Mouse (Mus musculus) spleen, embryonic (tissue): ENCODE measurements at regions not wholly inside any gene's neighbourhood (a gene's known extent, or its start where the extent isn't known, plus 50 kb on each side); places are given as distances from the start of the nearest gene placed in this dataset.

Experiments
- CTCF ChIA-PET: fragments of 350-600 bp; sonication (Branson Sonifier 250); formaldehyde crosslinking; loops from one replicate; lab custom pipeline; 2022; lab: Charles Lee

DNA sequence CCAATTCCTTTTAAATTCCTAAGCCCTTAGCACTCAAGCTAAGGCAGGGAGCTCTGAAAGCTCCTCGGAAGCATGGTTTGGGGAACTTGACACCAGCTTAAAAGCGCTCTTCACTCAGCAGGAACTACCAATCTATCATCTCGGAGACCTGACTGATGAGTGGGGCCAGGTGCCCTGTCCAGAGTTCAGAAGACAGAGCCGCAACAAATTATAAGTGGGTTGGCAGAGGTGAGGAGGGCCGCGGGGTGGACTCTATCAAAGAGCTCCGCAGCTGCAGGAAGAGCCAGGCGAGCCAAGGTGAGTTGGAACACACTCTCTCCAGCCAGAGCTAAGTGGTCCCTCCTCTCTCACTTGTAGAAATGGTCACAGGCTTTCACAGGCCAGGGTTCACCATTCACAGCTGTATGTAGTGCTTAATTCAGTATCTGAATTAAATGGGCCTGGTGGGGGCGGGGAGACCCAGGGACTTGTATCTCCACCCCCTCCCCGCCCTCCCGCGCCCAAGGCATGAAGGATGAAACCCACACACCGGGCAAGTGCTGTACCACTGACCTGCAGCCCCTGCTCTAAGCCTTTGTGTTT lies 180.8 kb downstream of the Stim2 start:
- CTCF ChIA-PET: no interaction called here

GRCm38 (mm10) chr5:54180192-54180611 lies 181.9 kb downstream of the Stim2 start:
- CTCF ChIA-PET: no interaction called here

GRCm38 (mm10) chr5:54180640-54181326 lies 182.5 kb downstream of the Stim2 start:
- CTCF ChIA-PET: no interaction called here

- CTCF ChIA-PET: no interaction called here
Observed at GRCm38 (mm10) chr5:54181327-54181863, 183.1 kb downstream of the Stim2 start.

DNA sequence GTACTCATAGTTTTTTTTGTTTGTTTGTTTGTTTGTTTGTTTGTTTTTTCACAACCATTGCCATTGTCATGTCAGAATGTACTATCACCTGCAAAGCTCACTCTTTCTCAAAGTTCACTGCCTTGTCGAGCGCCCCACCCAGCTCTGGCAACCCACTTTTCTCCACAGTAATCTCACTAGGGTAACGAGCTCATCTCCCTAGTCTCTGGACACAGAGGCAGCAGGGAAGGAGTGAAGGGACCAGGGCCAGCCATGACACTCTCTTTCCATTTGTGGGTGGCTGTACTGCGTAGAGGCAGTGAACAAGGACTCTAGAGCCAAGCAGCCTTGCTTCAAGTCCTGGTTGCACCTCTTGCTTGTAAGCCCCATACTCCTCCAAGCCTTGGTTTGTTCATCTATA lies 184.5 kb downstream of the Stim2 start:
- CTCF ChIA-PET: no interaction called here

- CTCF ChIA-PET: interaction anchor here (0.6 kb wide), 1 partner anchor 19 kb away, joined by 3 read pairs; no protein-coding TSS in a partner anchor
Observed at GRCm38 (mm10) chr5:54185662-54186061, 187.4 kb downstream of the Stim2 start.

DNA sequence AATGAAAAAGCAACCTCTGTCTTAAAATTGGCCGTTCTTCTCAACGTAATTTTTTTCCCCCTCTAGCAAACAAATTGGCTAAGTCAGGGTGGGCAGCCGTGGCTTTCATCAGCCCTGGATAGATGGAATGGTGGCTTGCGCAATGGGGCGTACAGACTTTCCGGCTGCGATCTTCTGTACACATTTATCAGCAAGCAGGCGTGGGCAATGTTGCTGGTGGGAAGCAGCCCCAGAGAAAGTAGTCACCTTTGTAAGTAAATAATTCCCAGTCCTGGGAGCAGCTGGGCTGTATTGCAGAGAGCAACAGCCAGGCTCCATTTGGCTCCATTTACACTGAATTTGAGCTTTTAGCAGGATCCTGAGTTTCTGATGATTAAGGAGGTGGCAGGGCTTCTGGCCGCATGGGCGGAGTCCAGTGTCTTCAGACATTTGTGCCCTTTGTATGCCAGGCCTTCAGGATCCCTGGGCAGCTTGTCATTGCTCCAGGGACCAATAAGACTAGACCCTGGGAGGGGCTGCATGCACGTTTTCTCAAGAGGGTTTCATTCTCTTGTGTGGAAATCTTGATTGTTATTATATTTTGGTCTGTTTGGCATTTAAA lies 187.9 kb downstream of the Stim2 start:
- CTCF ChIA-PET: interaction anchor here (0.6 kb wide), 1 partner anchor 19 kb away, joined by 3 read pairs; no protein-coding TSS in a partner anchor

DNA sequence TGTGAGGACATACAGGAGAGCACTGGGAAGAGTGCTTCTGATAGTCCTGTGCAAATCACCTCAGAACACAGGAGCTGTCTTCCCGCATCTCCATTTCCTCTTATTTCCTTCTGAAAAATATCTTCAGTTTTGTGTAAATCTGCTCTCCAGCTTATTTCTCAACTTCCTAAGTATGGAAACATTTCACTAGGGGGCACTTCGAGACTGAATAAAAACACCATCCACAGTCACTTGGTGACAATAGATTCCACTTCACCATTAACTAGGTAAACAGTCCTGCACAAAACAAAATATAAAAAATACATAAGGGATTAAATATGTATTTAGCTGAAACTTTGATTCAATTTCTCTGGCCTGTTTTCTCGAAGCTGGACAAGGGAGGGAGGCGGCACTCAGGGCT lies 193.4 kb downstream of the Stim2 start:
- CTCF ChIA-PET: no interaction called here

GRCm38 (mm10) chr5:54194846-54195245 lies 196.5 kb downstream of the Stim2 start:
- CTCF ChIA-PET: no interaction called here

DNA sequence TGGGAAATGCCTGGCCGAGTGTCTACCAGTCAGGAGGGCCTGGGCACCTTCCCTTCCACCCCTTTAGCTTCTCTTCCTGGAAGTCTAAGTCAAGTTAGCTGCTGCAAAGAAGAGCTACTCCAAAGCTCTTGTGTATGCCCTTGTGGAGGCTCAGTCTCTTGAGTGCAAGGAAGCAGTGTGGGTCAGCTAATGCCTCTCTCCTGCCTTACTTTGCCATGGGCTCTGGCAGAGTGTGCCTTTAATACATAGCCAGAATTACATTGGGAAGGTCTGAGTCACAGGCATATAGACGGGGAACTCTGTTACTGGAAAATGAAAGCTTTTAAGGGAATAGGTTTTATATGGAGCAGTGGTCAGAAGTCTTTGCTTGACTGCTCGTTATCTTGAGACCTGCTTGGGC lies 201.7 kb downstream of the Stim2 start:
- CTCF ChIA-PET: no interaction called here

GRCm38 (mm10) chr5:54200587-54200986 lies 202.3 kb downstream of the Stim2 start:
- CTCF ChIA-PET: no interaction called here

DNA sequence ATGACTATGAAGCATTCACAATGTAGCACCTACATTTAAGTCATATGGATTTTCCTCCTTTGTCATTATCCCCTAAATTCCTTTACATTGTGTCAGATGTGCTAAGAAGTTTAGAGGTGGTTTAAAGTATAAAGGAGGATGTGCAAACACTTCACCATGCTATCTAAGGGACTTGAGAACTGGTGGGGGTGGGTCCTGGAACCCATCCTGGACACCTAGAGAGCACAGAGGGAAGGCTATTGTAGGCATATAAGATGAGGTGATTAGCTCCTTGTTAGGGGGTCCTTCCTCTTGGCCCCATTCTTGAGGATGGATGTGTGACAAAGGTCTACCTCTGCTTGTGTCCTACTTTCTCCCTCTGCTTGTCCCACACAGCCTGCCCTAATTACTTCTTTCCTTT lies 213.2 kb downstream of the Stim2 start:
- CTCF ChIA-PET: no interaction called here

DNA sequence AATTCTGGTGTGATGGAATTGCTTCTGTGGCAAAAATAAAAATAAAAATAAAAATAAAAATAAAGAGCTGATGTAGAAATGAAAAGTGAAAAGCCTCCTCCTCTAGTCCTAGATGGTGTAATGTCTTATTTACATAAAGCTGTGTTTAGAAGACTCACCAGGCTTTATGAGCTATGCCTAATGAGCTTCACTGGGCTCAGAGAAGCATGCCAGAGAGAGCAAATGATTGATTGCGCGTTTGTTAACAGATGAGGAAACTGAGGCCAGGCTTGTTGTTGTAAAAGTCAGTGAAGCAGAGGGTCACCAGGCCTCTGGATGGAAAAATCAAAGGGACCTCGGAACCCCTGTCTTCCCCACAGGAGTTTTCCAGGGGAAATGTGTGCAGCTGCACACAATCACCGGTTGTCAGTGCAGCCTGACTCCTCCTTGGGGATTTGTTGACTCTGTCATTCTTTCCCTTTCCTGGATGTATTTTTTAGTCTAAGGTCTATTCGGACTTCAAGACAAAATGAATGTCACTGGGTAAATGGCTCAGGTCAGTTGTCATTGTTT lies 213.8 kb downstream of the Stim2 start:
- CTCF ChIA-PET: no interaction called here

GRCm38 (mm10) chr5:54225031-54225430 lies 226.7 kb downstream of the Stim2 start:
- CTCF ChIA-PET: no interaction called here

- CTCF ChIA-PET: no interaction called here
Observed at GRCm38 (mm10) chr5:54234580-54234979, 236.3 kb downstream of the Stim2 start.

DNA sequence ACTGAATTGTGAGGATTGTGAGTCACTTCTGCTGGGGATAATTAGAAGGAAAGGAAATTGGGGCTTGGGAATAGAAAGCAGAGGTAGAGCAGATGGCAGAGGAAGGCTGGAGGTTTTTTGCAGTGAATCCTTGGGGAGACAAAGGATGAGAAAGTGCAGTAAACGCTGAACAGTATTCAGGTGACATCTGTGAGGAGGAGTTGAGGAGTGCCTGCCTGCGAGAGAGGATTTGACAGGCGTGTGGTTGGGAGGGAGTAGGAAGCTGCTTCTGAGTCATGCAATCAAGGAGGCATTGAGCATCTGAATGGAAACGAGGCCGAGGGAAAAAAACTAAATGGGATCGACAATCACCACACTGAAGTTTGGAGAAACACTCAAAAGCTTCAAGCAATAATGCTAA lies 236.9 kb downstream of the Stim2 start:
- CTCF ChIA-PET: no interaction called here

DNA sequence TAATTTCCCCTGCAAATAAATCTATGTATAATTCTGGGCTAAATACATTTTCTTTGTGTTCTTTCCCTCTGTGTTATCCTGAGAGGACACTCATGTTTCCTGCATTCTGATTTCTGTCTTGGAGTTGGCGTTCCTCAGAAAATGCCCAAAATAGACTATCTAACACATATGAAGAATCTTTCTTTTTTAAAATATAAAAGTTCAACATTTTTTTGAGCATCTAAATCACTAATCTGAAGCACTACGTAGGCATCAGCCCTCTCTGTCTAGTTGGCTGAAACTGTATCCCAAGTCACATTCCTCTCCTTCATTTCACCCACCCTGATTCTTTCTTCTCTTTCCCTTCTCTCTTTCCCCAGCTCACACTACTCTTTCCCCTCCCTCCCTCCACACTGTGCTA lies 238.9 kb downstream of the Stim2 start:
- CTCF ChIA-PET: no interaction called here

GRCm38 (mm10) chr5:54238646-54239167 lies 240.4 kb downstream of the Stim2 start:
- CTCF ChIA-PET: no interaction called here

GRCm38 (mm10) chr5:54239586-54239985 lies 241.3 kb downstream of the Stim2 start:
- CTCF ChIA-PET: no interaction called here

GRCm38 (mm10) chr5:54241169-54241917 lies 243.0 kb downstream of the Stim2 start:
- CTCF ChIA-PET: no interaction called here

GRCm38 (mm10) chr5:54242126-54242525 lies 243.8 kb downstream of the Stim2 start:
- CTCF ChIA-PET: no interaction called here

- CTCF ChIA-PET: no interaction called here
Observed at GRCm38 (mm10) chr5:54252038-54252437, 253.7 kb downstream of the Stim2 start.
